Mouse (Mus musculus) olfactory bulb, adult 2 months (tissue): Measurements from ENCODE around the gene Cdc73. TPM values are rescaled to one million over a fixed set of nuclear protein-coding genes. Genes with fewer than 3 reads are reported as not detected.

Experiments
- H3K27ac ChIP-seq: fragments of 200-500 bp; 2 replicates; pipeline ENCODE4 v1.5.1; 2012; ENCODE audit warnings: low read depth, low read length; ENCODE audit not compliant: insufficient read depth
- H3K4me1 ChIP-seq: fragments of 200-500 bp; 2 replicates; pipeline ENCODE4 v1.6.1; 2012; ENCODE audit warnings: low read length; ENCODE audit not compliant: control insufficient read depth, insufficient read depth
- H3K4me3 ChIP-seq: fragments of 200-500 bp; 2 replicates; pipeline ENCODE4 v1.5.1; 2012; ENCODE audit warnings: mild to moderate bottlenecking, low read depth, low read length, moderate library complexity; ENCODE audit not compliant: insufficient read depth
- CTCF ChIP-seq: fragments of 200-500 bp; IDR thresholded peaks from 2 replicates; pipeline ENCODE4 v1.5.1; 2012; ENCODE audit warnings: low read depth, mild to moderate bottlenecking, low read length, moderate library complexity; ENCODE audit not compliant: insufficient read depth
- POLR2A ChIP-seq: fragments of 200-500 bp; IDR thresholded peaks from 2 replicates; pipeline ENCODE4 v1.6.1; 2012; ENCODE audit warnings: mild to moderate bottlenecking, low read depth, low read length, moderate library complexity; ENCODE audit not compliant: insufficient read depth
- WGBS: fragments of 180-500 bp; shearing (Covaris S2); methylation state at CpG from one replicate; pipeline ENCODE4 v1.1.7; 2018; 5-methylcytosine and 5-hydroxymethylcytosine counted together
- polyA plus RNA-seq: library from polyadenylated mRNA; stranded (reverse); fragments of >200 nt; gene quantifications from 2 replicates; pipeline ENCODE4 v1.2.4, GENCODE M21; 2012; ENCODE audit warnings: low replicate concordance; ENCODE audit not compliant: missing spikeins, insufficient read depth, insufficient read length

Cdc73 gene
- polyA plus RNA-seq, 1 experiment = not detected

DNA sequence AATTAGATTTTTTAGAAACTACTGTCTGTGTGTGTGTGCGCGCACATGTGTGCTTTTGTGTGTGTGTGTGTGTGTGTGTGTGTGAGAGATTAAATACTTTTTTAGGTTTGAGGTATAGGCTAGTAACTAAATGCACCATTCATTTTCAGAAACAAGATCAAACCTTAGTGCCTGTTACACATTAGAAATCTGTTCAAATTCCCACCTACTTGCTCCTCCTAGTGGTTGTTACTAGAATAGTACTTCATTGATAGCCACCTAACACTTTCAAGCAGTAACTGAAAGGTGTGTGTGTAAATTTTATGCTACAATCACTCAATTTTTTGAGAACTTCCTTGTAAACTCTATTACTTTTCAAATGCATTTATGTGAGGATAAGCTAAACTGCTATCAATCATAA is 58.5 kb downstream of the Cdc73 start:
- 90% methylated on average over 2 of the region's 2 CpGs for WGBS
- Histone ChIP-seq H3K4me3 (no peak overlapping the region), H3K4me1 (no peaks in the 10 kb centered on the region), H3K27ac (no peak overlapping the region)
- TF ChIP-seq CTCF (no peak), POLR2A (no peak)

DNA sequence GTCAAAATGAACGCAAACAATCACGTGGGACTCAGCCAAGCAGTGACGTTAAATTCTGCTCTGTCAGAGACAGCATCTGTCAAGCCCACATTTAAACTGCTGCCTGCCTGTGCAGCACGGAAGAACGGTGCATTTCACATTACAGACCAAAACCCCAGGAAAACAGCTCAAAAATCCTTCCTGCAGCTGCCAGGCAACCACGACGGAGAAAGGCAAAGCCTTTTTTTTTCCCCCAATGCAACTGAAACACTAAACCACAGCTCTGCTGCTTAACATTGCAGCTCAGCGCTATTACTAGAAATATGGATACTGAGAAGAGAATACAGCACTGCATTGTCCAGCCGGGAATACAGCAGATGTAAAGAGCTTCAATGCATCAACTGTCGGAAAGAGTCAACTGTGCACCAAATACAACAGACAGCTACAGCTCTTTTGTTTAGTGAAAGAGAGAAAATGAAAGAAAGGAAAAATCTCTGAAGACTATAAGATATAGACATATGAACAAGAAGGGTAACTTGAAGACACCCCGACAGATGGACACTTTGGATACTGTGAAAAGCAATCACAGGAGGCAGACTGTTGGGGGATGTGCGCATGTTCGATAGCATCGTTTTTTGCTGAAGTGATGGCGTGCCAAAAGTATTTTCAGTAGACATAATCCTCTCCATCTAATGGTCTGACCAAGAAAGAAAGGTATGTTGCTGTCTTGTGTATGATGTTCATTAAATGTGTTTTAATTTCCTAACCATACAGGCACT is 61.9 kb downstream of the Cdc73 start, which contains the start of gene B3galt2:
B3galt2 (plus strand) TSS at position 15 of the 758 bp plus-strand sequence.
- TF ChIP-seq POLR2A (no peak), CTCF (no peak)
- Histone ChIP-seq H3K4me3 (peak within 1 kb of the TSS; percentile 55), H3K4me1 (no peaks in the 10 kb centered on the region), H3K27ac (peak within 1 kb of the TSS; percentile 82)
- 13% methylated on average over 15 of the region's 15 CpGs for WGBS

DNA sequence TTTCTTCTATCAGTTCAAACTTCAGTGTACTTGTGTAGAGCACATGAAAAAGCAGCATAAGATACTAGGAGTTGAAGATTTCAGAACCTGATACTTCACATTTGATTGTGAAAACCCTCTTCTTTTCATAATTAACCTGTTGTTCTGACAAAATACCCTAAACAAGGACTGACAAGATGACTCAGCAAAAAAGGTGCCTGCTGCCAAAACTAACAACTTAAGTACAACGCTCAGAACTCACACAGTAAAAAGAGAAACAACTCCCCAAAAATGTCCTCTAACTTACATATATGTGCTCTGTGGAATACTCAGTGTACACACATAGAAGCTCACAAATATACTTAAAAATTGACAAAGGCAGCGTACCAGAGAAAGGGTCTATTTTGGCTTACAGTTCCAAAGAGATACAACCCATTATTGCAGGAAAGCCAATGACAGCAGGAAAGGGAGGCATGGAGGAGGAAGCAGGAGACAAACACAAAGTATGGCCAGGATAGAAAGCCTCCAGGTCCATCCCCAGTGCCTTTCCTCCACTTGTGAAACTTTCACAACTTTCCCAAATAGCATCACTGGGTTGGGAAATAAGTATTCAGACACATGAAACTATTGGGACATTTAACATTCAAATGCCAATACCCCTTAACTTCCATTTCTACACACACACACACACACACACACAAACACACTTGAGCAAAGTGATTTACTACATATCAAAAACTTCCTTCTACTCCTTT is 69.7 kb downstream of the Cdc73 start:
- Histone ChIP-seq H3K4me1 (no peaks in the 10 kb centered on the region), H3K27ac (no peak overlapping the region), H3K4me3 (no peak overlapping the region)
- 69% methylated on average over 2 of the region's 2 CpGs for WGBS
- TF ChIP-seq CTCF = no peak

DNA sequence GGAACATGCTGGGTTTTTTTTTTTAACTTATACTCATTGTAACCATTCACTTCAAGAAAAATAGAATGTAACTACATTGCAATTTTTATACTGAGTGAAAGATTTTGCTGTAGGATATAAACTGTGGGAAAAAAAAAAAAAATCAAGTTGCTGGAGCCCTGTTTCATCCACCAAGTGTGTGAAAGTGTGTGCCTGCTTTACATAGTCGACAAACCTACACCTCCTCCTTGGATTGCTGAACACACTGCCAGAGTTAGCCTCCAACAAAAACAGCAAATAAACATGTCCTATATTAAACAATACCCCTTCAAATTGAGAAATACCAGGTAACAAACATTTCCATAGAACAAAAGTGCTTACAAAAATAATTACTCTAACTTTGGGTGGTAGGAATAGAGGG is 70.3 kb downstream of the Cdc73 start:
- TF ChIP-seq CTCF (no peak), POLR2A (no peak)
- no peak overlapping the region for H3K27ac ChIP-seq
- no peaks in the 10 kb centered on the region for H3K4me1 ChIP-seq
- WGBS = 65% methylated on average over 1 of the region's 1 CpGs
- H3K4me3 ChIP-seq = no peak overlapping the region

DNA sequence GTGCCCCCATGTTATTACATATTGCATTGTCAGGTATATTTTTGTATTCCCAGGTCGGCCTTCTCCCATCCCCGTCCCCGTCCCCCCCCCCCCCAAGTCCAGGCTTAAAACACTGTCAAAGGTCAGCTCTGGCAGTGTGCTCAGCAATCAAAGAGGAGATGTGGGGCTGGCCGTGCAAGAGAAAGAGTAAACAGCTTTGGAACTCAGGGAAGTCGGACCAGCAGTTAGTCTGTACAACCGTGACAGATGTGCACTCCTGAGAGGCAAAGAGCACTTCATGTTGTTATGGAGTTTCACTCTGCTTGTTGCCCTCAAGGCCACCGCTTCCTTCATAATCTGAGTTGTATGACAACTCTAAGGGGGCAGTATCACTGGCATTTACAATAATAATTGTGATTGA is 71.4 kb downstream of the Cdc73 start:
- TF ChIP-seq CTCF (no peak), POLR2A (no peak)
- Histone ChIP-seq H3K4me1 (no peaks in the 10 kb centered on the region), H3K4me3 (no peak overlapping the region), H3K27ac (no peak overlapping the region)
- 84% methylated on average over 7 of the region's 7 CpGs for WGBS

DNA sequence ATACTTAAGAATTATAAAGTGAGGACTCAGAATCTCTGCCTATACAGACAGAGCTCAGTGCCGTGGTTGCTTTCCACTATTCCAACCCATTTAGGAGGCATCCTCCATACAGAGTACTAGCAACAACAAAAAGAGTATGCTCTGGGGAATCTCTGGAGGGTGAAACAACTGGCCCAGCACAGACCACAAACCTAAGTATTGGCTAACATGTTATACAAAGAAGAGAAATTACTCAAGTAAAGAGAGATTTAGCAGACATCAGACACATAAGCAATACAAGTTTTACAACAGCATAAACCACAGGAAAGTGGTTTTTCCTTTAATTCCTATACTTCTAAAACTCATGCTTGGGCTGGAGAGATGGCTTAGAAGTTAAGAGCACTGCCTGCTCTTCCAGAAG is 80.1 kb downstream of the Cdc73 start:
- Histone ChIP-seq H3K4me3 (no peak overlapping the region), H3K27ac (no peak overlapping the region), H3K4me1 (no peaks in the 10 kb centered on the region)
- 93% methylated on average over 1 of the region's 1 CpGs for WGBS
- no peak for TF ChIP-seq CTCF
- no peak for TF ChIP-seq POLR2A

DNA sequence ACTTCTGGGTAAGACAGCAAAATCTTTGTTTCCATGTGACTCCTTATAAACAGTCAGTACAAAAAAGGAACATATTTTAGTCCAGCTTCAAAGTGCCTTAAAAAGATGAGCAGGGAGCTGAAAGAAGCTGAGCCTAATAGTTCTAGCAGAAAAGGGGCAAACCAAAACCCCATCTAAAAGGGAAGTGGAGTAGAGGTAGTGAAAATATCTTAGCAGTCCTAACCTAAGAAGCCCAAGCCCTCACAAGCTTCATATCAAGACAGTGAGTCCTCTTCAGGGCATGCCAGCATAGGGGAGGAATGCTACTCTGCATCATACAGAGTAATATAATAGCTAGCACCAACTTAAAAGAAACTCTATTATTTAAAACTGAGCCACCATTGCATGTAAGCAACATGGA is 80.8 kb downstream of the Cdc73 start:
- TF ChIP-seq CTCF = no peak
- no peak for TF ChIP-seq POLR2A
- no peak overlapping the region for H3K27ac ChIP-seq

DNA sequence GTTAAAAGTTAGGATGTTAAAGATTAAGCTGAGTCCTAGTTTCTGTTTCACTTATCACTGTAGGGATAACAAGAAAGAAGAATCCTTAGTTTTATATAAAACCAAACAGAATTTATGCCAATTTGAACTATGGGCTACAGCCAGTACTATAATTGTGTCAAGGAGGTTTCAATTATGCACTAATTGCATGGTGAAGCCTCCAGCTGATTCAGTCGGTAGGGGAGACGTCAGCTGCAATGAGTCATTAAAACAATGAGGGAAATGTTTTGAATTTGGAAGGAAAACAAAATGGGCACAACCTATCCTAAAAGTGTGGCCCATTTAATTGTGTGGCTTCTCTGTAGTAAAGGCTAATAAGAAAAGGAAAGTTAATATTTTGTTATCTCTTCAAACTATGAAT is 82.9 kb downstream of the Cdc73 start:
- H3K27ac ChIP-seq = no peak overlapping the region
- TF ChIP-seq POLR2A (no peak), CTCF (no peak)
- WGBS = 2% methylated on average over 2 of the region's 2 CpGs
- no peak overlapping the region for H3K4me3 ChIP-seq
- H3K4me1 ChIP-seq = no peaks in the 10 kb centered on the region

More for the DNA sequence above, 80.8 kb downstream of the Cdc73 start:
- no peaks in the 10 kb centered on the region for H3K4me1 ChIP-seq
- no peak overlapping the region for H3K4me3 ChIP-seq

DNA sequence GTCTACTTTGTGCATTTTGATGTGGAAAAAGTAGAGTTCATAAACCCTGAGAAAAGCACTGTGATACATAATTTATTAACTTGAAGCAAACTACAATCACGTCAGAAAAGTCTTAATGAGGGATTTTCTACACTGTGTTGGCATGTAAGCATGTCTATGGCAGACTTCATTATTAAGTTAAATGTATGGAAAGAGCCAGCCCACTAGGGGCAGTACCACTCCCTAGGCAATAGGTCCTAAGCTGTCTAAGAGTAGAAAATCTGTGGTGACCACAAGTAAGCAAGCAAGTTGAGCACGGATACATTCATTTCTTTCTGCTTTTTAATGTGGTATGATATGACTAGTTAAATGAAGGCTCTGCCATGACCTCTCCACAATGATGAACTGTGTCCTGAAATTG is 89.8 kb downstream of the Cdc73 start:
- Histone ChIP-seq H3K27ac (no peak overlapping the region), H3K4me3 (no peak overlapping the region), H3K4me1 (no peaks in the 10 kb centered on the region)
- TF ChIP-seq CTCF (no peak), POLR2A (no peak)
- WGBS = 98% methylated on average over 2 of the region's 2 CpGs
